Mouse (Mus musculus): ENCODE measurements at regions not wholly inside any gene's neighbourhood (a gene's known extent, or its start where the extent isn't known, plus 50 kb on each side); places are given as distances from the start of the nearest gene placed in this dataset.

GRCm38 (mm10) chr11:12661824-12662443 is 197.2 kb upstream of the Cobl start:
- TF ChIP-seq POLR2A (IDR thresholded peaks at IDR 0.05; ENCODE audit: low read depth, low read length) (no peak), CTCF (conservative IDR thresholded peaks at IDR 0.05 in 1 of 2, IDR thresholded peaks at IDR 0.05 in 1 of 2; ENCODE audit: low read depth in 2 of 2, low read length in 2 of 2) (no peak)

Measured in CH12.LX (cell line).